Mouse (Mus musculus): Measurements from ENCODE around the gene Aurkb.

Gene Aurkb

GRCm38 (mm10) chr11:69036486-69037230, 8.8 kb upstream of the Aurkb start:
- peak; percentile 93 for DNase-seq (ENCODE audit: low read depth, low spot score)

GRCm38 (mm10) chr11:69037231-69038061, 8.0 kb upstream of the Aurkb start:
- DNase-seq (ENCODE audit: low read depth, low spot score): peak; percentile 90

GRCm38 (mm10) chr11:69038173-69038572, 7.3 kb upstream of the Aurkb start:
- DNase-seq (ENCODE audit: low read depth, low spot score): no peak

- DNase-seq (ENCODE audit: low read depth, low spot score): no peak
These were observed 938 bp downstream of the Aurkb start for GRCm38 (mm10) chr11:69046395-69046774.

- no peak for DNase-seq (ENCODE audit: low read depth, low spot score)
These were observed 2.1 kb downstream of the Aurkb start for GRCm38 (mm10) chr11:69047592-69047991.

GRCm38 (mm10) chr11:69048151-69048550, 2.7 kb downstream of the Aurkb start:
- DNase-seq (ENCODE audit: low read depth, low spot score): no peak

GRCm38 (mm10) chr11:69050748-69051147, 5.3 kb downstream of the Aurkb start:
- DNase-seq (ENCODE audit: low read depth, low spot score): no peak

- no peak for DNase-seq (ENCODE audit: low read depth, low spot score)
These were observed 6.3 kb downstream of the Aurkb start for GRCm38 (mm10) chr11:69051771-69052170.

- DNase-seq (ENCODE audit: low read depth, low spot score): no peak
These were observed 7.5 kb downstream of the Aurkb start for GRCm38 (mm10) chr11:69052824-69053421.

- DNase-seq (ENCODE audit: low read depth, low spot score): no peak
These were observed 8.4 kb downstream of the Aurkb start for GRCm38 (mm10) chr11:69053848-69054247.

- no peak for DNase-seq (ENCODE audit: low read depth, low spot score)
These were observed 12.8 kb downstream of the Aurkb start for GRCm38 (mm10) chr11:69058265-69058664.

GRCm38 (mm10) chr11:69058729-69059356, 13.4 kb downstream of the Aurkb start:
- no peak for DNase-seq (ENCODE audit: low read depth, low spot score)

- DNase-seq (ENCODE audit: low read depth, low spot score): peak; percentile 100
These were observed 14.0 kb downstream of the Aurkb start, which contains the start of gene Borcs6 for GRCm38 (mm10) chr11:69059357-69059974. Borcs6 (plus strand) TSS chr11:69059717.

- peak; percentile 49 for DNase-seq (ENCODE audit: low read depth, low spot score)
These were observed 14.5 kb downstream of the Aurkb start for GRCm38 (mm10) chr11:69059975-69060411.

- DNase-seq (ENCODE audit: low read depth, low spot score): peak; percentile 47
These were observed 15.2 kb downstream of the Aurkb start for GRCm38 (mm10) chr11:69060448-69061254.

- peak; percentile 45 for DNase-seq (ENCODE audit: low read depth, low spot score)
These were observed 15.9 kb downstream of the Aurkb start for GRCm38 (mm10) chr11:69061255-69061912.

- peak; percentile 83 for DNase-seq (ENCODE audit: low read depth, low spot score)
These were observed 16.8 kb downstream of the Aurkb start for GRCm38 (mm10) chr11:69062194-69062760.

- peak; percentile 94 for DNase-seq (ENCODE audit: low read depth, low spot score)
These were observed 17.3 kb downstream of the Aurkb start for GRCm38 (mm10) chr11:69062761-69063224.

GRCm38 (mm10) chr11:69063413-69064201, 18.2 kb downstream of the Aurkb start:
- peak; percentile 81 for DNase-seq (ENCODE audit: low read depth, low spot score)
